Mouse (Mus musculus) sigmoid colon, adult 10 weeks (tissue): Measurements from ENCODE around the gene Mrgprx1. TPM values are rescaled to one million over a fixed set of nuclear protein-coding genes. Genes with fewer than 3 reads are reported as not detected.

ENCODE experiments used
- polyA plus RNA-seq: library from polyadenylated mRNA; stranded (reverse); fragments of 350-450 nt; fragmentation: Illumina TruSeq; extraction: RNeasy Lipid Tissue Mini Kit (QIAGEN cat#74804); gene quantifications from one replicate; pipeline ENCODE4 v1.2.3, GENCODE M21; 2014; ENCODE audit warnings: low read depth, low replicate concordance

Gene Mrgprx1
- not detected for polyA plus RNA-seq

GRCm38 (mm10) chr7:48027497-48027896 is at the start of gene Mrgprx1:
Gene Mrgprx1, minus strand, starts transcription at chr7:48027597.

GRCm38 (mm10) chr7:47981995-47982394 is 45.4 kb downstream of the Mrgprx1 start, which contains the start of gene Mrgpra4:
Gene Mrgpra4, minus strand, starts transcription at chr7:47982095.

Other genes starting within 250 kb of the Mrgprx1 start
- not detected for gene Mrgpra4, start 45.5 kb downstream of the Mrgprx1 start, polyA plus RNA-seq
- not detected for gene Mrgprb5, start 141.4 kb upstream of the Mrgprx1 start, polyA plus RNA-seq
- gene Mrgprb4, start 171.7 kb upstream of the Mrgprx1 start, polyA plus RNA-seq, result not detected